Mouse (Mus musculus) liver, embryonic 11.5 days (tissue): ENCODE results near the gene Zmiz1. TPM values are rescaled to one million over a fixed set of nuclear protein-coding genes. Genes with fewer than 3 reads are reported as not detected.

ENCODE experiments used
- ATAC-seq: fragments of 200-750 bp; cut with Nextera tagmentation; replicated peaks from 2 replicates; pipeline ENCODE4 v1.8.0; 2017; ENCODE audit warnings: moderate number of reproducible peaks, mild to moderate bottlenecking, moderate TSS enrichment, moderate library complexity; ENCODE audit not compliant: low FRiP score
- DNase-seq: peaks from one replicate; pipeline ENCODE4 v3.0.0-alpha.2; 2017; ENCODE audit warnings: low spot score
- H3K27ac ChIP-seq: fragments of 300-500 bp; sonication (generic); 2 replicates; pipeline ENCODE4 v1.5.1; 2014; ENCODE audit warnings: mild to moderate bottlenecking, low read depth, low read length, control low read depth
- H3K27me3 ChIP-seq: fragments of 300-500 bp; sonication (generic); replicated peaks from 2 replicates; pipeline ENCODE4 v1.6.1; 2014; ENCODE audit warnings: low read length, mixed read lengths; ENCODE audit not compliant: control insufficient read depth, insufficient read depth
- H3K36me3 ChIP-seq: fragments of 300-500 bp; sonication (generic); 2 replicates; pipeline ENCODE4 v1.6.1; 2014; ENCODE audit warnings: mild to moderate bottlenecking, low read length, moderate library complexity, mixed read lengths; ENCODE audit not compliant: control insufficient read depth, insufficient read depth
- H3K4me1 ChIP-seq: fragments of 300-500 bp; sonication (generic); replicated peaks from 2 replicates; pipeline ENCODE4 v1.6.1; 2014; ENCODE audit warnings: low read length, mixed read lengths; ENCODE audit not compliant: control insufficient read depth, insufficient read depth
- H3K4me2 ChIP-seq: fragments of 300-500 bp; sonication (generic); 2 replicates; pipeline ENCODE4 v1.6.1; 2014; ENCODE audit warnings: mild to moderate bottlenecking, control low read depth, moderate library complexity
- H3K4me3 ChIP-seq: fragments of 300-500 bp; sonication (generic); 2 replicates; pipeline ENCODE4 v1.5.1; 2014; ENCODE audit warnings: low read depth, low read length, control low read depth
- H3K9ac ChIP-seq: fragments of 300-500 bp; sonication (generic); 2 replicates; pipeline ENCODE4 v1.6.1; 2014; ENCODE audit warnings: low read depth, low read length, control low read depth
- H3K9me3 ChIP-seq: fragments of 300-500 bp; sonication (generic); 2 replicates; pipeline ENCODE4 v1.6.1; 2016; ENCODE audit warnings: low read length, inconsistent platforms, mixed read lengths; ENCODE audit not compliant: control insufficient read depth
- WGBS: fragments of 180-500 bp; shearing (Covaris S2); extraction: QIAGEN DNeasy Blood & Tissue Kit; methylation state at CpG from one replicate; pipeline ENCODE4 v1.1.7; 2014; 5-methylcytosine and 5-hydroxymethylcytosine counted together
- polyA plus RNA-seq: library from polyadenylated mRNA; unstranded; fragments of >200 nt; fragmentation: Nextera tagmentation; extraction: Ambion mirVana; gene quantifications from 2 replicates; pipeline ENCODE4 v1.2.1, GENCODE M21; 2014

The Zmiz1 gene
- polyA plus RNA-seq, 1 experiment from 2014 or later, result 31.0 TPM

DNA sequence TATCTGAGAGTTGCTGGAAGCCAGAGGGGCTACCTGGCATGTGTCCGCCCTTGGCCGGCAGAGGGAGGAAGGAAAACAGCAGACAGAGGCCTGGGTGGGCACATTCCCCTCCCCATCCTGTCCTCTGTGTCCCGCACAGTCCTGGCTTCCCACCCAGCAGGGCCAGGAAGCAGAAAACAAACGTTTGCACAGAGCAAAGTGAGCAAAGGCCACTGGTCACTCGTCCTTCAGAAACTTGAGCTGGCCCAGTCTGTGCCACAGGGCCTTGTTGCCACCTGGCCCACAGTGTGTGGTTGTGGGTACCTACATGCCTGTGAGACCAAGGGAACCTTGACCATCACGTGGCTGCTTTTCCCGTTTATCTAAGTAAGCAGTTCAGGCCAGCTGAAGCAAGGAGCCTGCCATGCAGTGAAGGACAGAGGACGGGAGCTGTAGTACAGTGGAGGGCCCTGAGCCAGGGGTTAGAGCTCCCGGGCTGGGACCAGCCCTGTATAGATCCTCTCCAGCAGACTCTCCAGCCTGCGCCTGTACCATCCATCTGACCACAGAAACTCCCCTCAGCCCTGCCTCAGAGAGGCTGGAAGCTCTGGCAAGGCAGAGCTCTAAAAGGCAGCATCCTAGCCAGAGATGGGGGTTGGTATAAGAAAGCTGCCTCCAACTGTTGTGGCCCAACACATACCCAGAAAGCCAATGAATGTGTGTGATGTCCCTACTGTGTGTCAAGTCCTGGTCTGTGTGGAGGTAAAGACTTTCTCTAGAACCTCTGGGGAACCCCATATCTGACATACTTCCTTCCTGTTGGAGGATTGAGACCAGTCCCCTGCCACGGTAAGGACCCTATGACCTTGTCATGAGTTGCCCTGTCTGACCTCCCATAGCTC, 64.5 kb downstream of the Zmiz1 start:
- H3K9me3 ChIP-seq, result no peaks in the 10 kb centered on the region
- peak overlapping the region; percentile 27 for H3K4me2 ChIP-seq
- DNase-seq (no peak), ATAC-seq (0 out of 2 replicates have a peak, but pooled peaks have one; percentile 11)
- H3K4me3 ChIP-seq, result no peak overlapping the region
- peaks cover 90% of the 10 kb centered on the region for H3K4me1 ChIP-seq
- H3K36me3 ChIP-seq, result no peaks in the 10 kb centered on the region
- peak overlapping the region; percentile 94 for H3K27ac ChIP-seq
- 25% methylated on average over 11 of the region's 11 CpGs for WGBS
- H3K27me3 ChIP-seq, result no peaks in the 10 kb centered on the region
- H3K9ac ChIP-seq, result peak overlapping the region; percentile 64

DNA sequence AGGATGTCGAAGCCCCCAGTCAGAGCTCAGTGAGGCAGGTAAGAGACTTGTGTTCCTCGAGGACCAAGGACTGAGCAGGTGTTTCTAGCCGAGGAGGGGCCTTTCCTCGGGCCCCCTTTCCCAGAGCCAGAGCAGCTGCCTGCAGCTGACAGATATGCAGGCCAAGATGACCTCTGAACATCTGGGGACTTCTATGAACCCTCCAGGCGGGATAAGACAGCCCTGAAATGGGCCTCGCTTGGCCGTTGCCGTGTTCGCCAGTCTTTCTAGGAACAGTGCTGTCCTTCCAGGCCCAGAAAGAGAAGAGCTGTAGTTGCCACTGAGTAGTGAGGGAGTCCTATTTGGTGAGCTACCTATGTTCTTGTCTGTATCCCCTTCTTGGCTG, 65.1 kb downstream of the Zmiz1 start:
- 49% methylated on average over 9 of the region's 9 CpGs for WGBS
- ATAC-seq (peak; percentile 25), DNase-seq (no peak)
- H3K4me2 ChIP-seq, result peak overlapping the region; percentile 27
- no peaks in the 10 kb centered on the region for H3K27me3 ChIP-seq
- no peaks in the 10 kb centered on the region for H3K36me3 ChIP-seq
- no peaks in the 10 kb centered on the region for H3K9me3 ChIP-seq
- peak overlapping the region; percentile 64 for H3K9ac ChIP-seq
- H3K4me1 ChIP-seq, result peaks cover 86% of the 10 kb centered on the region
- H3K4me3 ChIP-seq, result no peak overlapping the region
- H3K27ac ChIP-seq, result peak overlapping the region; percentile 94

DNA sequence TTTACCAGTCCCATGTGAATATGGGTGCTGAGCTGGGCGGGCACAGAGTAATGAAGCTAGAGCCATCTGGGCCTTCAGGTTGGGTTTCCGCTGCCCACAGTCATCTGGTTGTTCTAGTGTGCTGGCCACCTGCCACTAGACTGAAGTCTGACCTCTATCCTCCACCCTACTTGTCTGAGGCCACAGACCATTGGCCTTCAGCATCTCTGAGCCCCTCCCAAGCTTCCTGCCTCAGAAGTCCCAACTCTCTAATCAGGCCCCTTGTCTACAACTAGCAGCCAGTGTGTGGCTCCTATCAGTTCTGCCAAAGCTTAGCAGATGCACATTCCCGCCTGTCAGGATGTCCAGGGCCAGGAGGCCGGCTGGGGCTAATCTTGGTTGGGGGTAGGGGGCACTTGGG, 65.9 kb downstream of the Zmiz1 start:
- no peak overlapping the region for H3K4me3 ChIP-seq
- no peaks in the 10 kb centered on the region for H3K27me3 ChIP-seq
- WGBS, result 37% methylated on average over 4 of the region's 4 CpGs
- H3K4me1 ChIP-seq, result peaks cover 79% of the 10 kb centered on the region
- peak overlapping the region; percentile 94 for H3K27ac ChIP-seq
- H3K36me3 ChIP-seq, result no peaks in the 10 kb centered on the region
- DNase-seq (peak; percentile 64), ATAC-seq (peak; percentile 79)
- H3K9me3 ChIP-seq, result no peaks in the 10 kb centered on the region
- peak overlapping the region; percentile 64 for H3K9ac ChIP-seq
- peak overlapping the region; percentile 41 for H3K4me2 ChIP-seq

DNA sequence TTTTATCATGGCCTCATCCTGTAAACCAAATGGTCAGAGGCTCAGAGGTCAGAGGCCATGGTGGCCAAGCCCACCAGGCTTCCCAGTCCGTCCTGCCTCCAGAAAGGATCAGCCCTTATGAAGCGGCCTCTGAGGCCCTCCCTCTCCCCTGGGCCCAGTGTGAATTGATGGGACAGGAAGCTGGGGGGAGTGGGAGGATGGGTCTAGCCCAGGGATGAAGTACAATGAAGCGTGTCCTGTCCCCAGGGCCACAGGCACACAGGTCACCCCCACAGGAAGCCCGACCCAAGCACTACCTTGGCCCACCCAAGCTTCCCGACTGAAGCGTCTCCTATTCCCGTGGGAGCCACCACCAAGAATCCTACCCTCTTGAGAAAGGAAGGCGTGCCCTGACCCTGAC, 66.7 kb downstream of the Zmiz1 start:
- 69% methylated on average over 8 of the region's 8 CpGs for WGBS
- Histone ChIP-seq H3K4me3 (no peak overlapping the region), H3K4me2 (no peak overlapping the region; the same call in 1 of the 2 replicates), H3K36me3 (no peaks in the 10 kb centered on the region), H3K27ac (peak overlapping the region; percentile 94), H3K4me1 (peaks cover 76% of the 10 kb centered on the region), H3K27me3 (no peaks in the 10 kb centered on the region), H3K9ac (peak overlapping the region; percentile 60), H3K9me3 (no peaks in the 10 kb centered on the region)
- DNase-seq (no peak), ATAC-seq (no peak)

- Histone ChIP-seq H3K9ac (peak overlapping the region; percentile 34; the same call in 1 of the 2 replicates), H3K4me2 (no peak overlapping the region), H3K27me3 (no peaks in the 10 kb centered on the region), H3K27ac (peak overlapping the region; percentile 55), H3K4me3 (no peak overlapping the region), H3K36me3 (no peaks in the 10 kb centered on the region), H3K4me1 (peaks cover 69% of the 10 kb centered on the region), H3K9me3 (no peaks in the 10 kb centered on the region)
- no peak for ATAC-seq
- 89% methylated on average over 8 of the region's 8 CpGs for WGBS
- no peak for DNase-seq
Observed at GRCm38 (mm10) chr14:25526872-25527271, 67.9 kb downstream of the Zmiz1 start.

DNA sequence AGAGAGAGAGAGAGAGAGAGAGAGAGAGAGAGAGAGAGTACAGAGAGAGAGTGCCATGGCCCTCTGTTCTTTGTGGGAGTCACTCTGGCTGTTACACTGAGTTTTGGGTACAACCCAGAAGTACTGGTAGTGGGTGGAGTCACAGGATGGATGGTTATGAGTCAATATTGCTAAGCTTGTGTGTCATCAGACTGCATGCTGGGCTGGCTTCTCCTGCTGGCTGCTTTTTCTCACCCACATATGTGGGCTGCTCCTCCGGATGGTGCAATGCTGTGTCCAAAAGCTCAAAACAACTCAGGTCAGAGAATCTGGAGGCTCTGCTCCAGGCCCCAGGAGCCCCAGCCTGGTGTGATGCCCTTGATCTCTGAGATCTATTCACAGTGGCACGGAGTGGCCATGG, 68.3 kb downstream of the Zmiz1 start:
- 79% methylated on average over 2 of the region's 2 CpGs for WGBS
- H3K27ac ChIP-seq, result peak overlapping the region; percentile 11; the same call in 1 of the 2 replicates

GRCm38 (mm10) chr14:25530342-25530741, 71.4 kb downstream of the Zmiz1 start:
- no peaks in the 10 kb centered on the region for H3K9me3 ChIP-seq
- H3K9ac ChIP-seq, result no peak overlapping the region
- ATAC-seq (no peak), DNase-seq (no peak)
- H3K27ac ChIP-seq, result no peak overlapping the region
- peaks cover 69% of the 10 kb centered on the region for H3K4me1 ChIP-seq
- 64% methylated on average over 4 of the region's 4 CpGs for WGBS
- H3K36me3 ChIP-seq, result no peaks in the 10 kb centered on the region
- H3K4me3 ChIP-seq, result no peak overlapping the region
- H3K27me3 ChIP-seq, result no peaks in the 10 kb centered on the region
- no peak overlapping the region for H3K4me2 ChIP-seq

More for the DNA sequence above, 68.3 kb downstream of the Zmiz1 start:
- Histone ChIP-seq H3K4me1 (peaks cover 69% of the 10 kb centered on the region), H3K9me3 (no peaks in the 10 kb centered on the region), H3K27me3 (no peaks in the 10 kb centered on the region), H3K4me3 (no peak overlapping the region), H3K9ac (no peak overlapping the region), H3K4me2 (no peak overlapping the region), H3K36me3 (no peaks in the 10 kb centered on the region)
- DNase-seq (no peak), ATAC-seq (no peak)

- Histone ChIP-seq H3K36me3 (no peaks in the 10 kb centered on the region), H3K27ac (no peak overlapping the region), H3K9me3 (no peaks in the 10 kb centered on the region), H3K9ac (no peak overlapping the region), H3K27me3 (no peaks in the 10 kb centered on the region), H3K4me3 (no peak overlapping the region), H3K4me2 (no peak overlapping the region), H3K4me1 (peaks cover 69% of the 10 kb centered on the region)
- DNase-seq (no peak), ATAC-seq (no peak)
- WGBS, result 76% methylated on average over 5 of the region's 5 CpGs
Observed at GRCm38 (mm10) chr14:25530815-25531214, 71.8 kb downstream of the Zmiz1 start.

- Histone ChIP-seq H3K9me3 (no peaks in the 10 kb centered on the region), H3K27me3 (no peaks in the 10 kb centered on the region), H3K4me3 (no peak overlapping the region), H3K4me1 (peaks cover 66% of the 10 kb centered on the region), H3K36me3 (peaks cover 7% of the 10 kb centered on the region; the same call in 1 of the 2 replicates), H3K9ac (no peak overlapping the region), H3K27ac (peak overlapping the region; percentile 85), H3K4me2 (no peak overlapping the region)
- no peak for ATAC-seq
- DNase-seq, result no peak
- 37% methylated on average over 3 of the region's 3 CpGs for WGBS
Observed at GRCm38 (mm10) chr14:25533010-25533409, 74.0 kb downstream of the Zmiz1 start.
